Mouse (Mus musculus): Measurements from ENCODE around the gene Grasp.

Gene Grasp

DNA sequence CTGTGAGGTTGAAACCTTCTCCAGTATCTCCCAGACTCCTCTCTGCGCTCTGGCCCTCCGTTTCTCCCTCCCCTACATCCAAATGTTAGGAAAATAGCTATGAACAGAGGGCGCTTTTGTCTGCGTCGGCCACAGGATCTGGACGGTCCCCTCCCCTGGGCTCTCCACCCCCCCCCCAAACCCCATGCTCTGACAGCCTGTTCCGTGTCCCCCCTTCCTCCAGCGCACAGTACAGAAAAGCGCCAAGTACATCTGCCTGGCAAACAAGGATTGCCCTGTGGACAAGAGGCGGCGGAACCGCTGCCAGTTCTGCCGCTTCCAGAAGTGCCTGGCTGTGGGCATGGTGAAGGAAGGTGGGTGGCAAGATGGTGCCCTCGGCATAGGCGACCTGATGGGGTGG, 47.5 kb downstream of the Grasp start:
- no peak for DNase-seq (ENCODE audit: low read depth, low spot score)

DNA sequence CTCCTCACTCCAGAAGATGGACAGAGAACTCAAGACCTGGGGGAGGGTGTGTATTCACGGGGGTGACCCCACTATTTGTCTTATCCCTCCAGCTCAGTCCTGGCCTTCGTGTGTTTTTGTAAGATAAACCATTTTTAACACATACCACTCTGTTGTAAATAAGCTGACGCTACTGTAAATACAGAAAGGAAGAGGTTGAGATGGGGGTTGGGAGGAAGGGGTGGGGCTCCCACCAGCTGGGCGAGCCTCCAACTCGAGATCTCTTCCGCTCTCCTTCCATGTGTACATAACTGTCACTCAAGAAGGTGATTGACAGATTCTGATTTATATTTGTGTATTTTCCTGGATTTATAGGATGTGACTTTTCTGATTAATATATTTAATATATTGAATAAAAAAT, 50.4 kb downstream of the Grasp start:
- peak; percentile 78 for DNase-seq (ENCODE audit: low read depth, low spot score)

DNA sequence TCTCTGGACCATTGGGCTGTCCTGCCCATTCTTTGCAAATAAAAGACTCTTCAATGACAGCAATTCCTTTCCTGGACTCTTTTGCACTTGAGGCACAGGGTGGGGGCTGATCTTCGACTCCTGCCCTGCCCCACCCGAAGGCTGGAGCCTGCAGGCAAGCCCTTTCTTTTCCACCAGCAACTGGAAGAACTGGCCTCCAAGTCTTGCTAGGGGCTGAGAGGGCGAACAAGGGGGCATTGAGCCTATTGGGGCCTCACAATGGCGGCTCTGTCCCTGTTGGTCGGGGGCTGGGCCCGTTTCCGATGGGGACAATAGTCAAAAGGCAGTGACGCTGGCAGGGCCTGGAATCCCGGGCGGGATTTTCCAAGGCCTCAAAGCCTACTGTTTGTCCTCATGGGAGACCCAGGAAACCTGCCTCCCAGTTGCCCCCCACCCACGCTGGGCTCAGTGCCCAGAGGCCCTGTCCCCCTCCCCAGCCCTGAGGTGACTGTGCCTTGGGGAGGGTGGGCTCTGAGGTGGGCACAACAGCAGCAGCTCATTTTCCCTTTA, 53.4 kb downstream of the Grasp start:
- no peak for DNase-seq (ENCODE audit: low read depth, low spot score)

DNA sequence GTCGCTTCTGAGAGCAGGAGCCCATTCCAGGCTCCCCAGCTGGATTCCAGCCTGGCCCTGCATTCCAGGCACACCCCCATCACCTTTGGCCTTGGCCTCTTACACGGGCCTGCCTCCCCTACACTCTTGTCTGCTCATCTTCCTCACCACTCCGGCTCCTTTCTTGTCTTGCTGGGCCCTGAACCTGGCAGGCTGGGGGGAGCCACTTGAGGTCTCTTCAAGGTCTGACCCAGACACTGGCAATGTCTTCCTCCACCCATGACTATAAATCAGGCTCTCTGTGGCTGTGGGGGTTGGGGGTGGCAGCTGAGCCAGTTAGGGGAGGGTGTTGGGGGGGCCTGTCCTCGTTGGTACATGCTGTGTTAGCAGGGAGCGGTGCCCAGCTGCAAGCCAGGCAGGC, 54.6 kb downstream of the Grasp start:
- no peak for DNase-seq (ENCODE audit: low read depth, low spot score)

DNA sequence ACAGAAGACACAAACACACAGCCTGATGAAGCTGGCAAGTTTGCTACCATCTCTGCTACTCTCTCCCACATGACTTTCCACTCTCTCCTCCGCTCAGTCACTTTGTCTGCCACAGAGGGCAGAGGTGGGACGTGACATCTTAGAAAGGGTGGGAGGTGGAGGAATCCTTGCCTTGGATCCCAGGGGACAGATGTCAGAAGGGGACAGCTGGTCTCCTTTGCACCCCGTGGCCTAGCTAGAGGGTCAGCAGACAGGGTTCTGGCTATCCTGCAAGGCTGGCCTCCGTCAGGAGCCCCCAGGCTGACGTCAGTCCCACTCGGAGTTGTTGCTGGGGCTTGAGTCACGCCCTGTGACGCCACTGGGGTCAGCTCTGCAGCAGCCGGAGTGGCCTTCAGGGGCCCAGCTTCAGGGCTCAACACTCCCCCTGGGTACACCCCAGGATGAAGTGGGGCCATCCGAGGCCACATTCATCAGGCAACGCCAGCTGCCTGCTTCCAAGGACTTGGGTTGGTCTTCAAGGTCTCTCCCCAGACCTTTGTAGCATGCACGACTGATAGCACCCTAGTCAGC, 55.5 kb downstream of the Grasp start:
- no peak for DNase-seq (ENCODE audit: low read depth, low spot score)
